Mouse (Mus musculus): ENCODE measurements around the gene Tmem120b. TPM values are rescaled to one million over a fixed set of nuclear protein-coding genes. Genes with fewer than 3 reads are reported as not detected.
"Not testable (repeated sequence)": the region's sequence is repeated elsewhere in the genome, so short reads cannot be mapped to it uniquely, and the experiment has no call there.

The Tmem120b gene
- total RNA-seq, 2 experiments from 2014 or later = 16.3 to 16.9 TPM

DNA sequence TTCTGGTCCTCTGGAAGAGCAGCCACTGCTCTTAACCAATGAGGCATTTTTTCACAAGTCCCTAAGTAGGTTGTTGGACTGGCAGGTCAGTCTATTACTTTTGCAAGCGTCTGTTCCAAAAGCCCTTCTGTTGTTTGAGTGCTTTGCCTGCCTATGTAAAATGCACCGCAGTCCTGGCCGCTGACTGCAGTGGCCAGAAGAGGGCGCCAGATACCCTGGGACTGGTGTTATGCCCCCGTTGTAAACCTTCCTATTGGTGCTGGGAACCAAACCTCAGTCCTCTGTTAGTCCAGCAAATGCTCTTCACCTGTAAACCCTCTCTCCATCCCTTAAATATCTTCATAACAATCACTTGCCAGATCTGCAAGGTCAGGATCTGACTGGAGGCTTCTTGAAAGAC, 16.5 kb upstream of the Tmem120b start:
- no peak for DNase-seq

DNA sequence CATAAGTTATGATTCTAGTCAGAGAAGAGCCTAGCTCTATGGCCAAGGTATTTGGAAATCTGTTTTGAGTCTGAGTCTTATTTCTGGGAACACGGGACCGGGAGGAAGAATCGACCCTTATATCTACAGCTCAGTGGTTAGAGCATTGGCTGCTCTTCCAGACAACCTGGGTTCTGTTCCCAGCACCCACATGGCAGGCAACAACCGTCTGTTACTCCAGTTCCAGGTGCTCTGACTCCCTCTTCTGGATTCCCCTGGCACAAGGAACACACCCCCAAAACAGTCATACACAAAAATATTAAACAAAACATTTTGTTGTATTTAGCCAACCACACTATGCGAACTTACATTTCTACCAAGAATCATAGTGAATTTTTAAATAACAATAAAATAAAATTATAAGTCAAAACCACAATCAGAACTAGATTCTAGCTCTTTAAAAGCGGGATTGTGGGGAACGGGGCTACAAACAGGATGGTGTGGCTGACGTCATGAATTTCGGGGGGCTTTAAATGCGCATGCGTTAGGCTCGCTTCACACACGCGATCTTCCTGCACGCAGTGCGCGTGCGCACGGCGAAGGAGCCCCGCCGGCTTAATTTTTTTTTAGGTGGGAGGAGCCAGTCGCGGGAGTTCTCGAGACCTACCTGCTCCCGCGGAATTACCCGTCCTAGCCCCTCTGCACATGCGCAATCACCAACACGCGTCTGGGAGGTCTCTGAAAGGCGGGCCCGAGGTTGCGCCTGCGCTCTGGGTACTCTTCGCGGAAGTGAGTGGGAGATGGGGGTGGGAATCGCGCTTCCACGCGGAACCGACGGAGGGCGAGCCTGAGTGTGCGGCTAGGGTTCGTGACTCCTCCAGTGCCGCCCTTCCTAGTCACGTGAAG, 10.6 kb upstream of the Tmem120b start:
- DNase-seq = peak; percentile 98

DNA sequence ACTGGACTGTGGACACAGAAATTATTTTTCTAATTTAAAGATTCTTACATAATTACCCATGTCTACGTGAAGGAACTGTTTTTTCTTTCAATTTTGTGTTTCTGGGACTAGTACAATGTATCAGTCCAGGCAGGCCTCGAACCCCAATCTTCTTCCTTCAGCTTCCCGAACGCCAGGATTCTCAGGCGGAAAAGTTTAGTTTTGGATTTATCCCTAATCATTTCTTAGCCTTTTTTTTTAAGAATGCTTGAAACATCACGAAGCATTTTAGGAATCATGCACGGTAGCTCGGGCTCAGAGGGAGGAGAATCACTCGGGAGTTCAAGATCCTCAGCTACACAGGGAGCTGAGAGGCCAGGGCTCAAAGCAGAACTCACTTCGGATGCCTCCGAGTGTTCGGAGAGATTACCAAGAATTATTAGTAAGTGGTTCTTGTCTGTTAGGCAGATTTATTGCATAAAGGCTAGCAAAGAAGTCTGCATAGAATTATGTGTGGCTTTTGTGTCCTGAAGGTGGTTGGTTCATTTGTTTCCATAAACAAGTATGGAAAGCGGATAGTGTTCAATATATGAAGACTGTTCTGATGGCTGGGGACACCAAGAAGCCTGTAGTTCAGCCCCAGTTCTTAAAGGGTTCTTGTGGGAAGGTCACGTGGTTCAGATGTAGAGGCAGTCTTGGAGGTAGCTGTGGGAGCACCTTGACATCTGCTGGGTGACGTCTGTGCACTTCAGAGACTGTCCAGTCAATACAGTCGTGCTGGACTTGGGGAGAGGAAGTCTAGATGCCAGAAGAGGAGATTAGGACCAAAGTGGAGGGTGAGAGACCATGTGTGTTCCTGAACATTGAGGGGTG, 9.7 kb upstream of the Tmem120b start:
- DNase-seq = no peak

DNA sequence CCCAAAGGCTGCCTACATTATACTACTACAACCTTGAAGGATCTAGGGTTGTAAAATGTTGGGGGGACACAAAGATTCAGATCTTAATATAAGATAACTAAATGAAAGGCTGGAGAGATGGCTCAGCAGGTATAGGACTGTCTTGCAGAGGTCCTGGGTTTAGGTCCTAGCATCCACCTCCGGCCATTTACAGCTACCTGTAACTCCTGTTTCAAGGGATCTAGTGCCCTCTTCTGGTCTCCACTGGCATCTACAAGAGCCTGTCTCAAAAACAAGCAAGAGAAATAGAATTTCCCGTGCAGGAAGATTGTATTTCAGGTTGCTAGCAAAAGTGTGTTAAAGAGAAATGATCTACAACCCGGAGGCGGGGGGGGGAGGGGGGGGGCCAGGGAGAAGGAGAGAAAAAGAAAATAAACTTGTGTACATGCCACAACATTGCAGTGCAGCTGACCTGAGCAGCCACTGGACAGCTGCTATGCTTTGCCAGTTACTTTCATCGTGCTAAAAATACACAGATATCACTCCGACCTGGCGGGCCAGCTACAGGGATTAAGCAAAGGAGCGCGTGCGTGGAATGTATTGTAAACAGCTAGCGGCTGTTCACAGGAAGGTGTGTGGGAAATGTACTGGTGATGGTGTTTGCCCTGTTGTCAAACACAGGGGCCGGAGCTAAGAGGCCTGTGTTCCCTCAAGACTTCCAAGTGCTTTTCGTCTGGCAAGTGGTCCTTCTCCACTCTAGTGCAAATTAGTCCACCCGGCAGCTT, 8.3 kb upstream of the Tmem120b start:
- DNase-seq = peak; percentile 35

DNA sequence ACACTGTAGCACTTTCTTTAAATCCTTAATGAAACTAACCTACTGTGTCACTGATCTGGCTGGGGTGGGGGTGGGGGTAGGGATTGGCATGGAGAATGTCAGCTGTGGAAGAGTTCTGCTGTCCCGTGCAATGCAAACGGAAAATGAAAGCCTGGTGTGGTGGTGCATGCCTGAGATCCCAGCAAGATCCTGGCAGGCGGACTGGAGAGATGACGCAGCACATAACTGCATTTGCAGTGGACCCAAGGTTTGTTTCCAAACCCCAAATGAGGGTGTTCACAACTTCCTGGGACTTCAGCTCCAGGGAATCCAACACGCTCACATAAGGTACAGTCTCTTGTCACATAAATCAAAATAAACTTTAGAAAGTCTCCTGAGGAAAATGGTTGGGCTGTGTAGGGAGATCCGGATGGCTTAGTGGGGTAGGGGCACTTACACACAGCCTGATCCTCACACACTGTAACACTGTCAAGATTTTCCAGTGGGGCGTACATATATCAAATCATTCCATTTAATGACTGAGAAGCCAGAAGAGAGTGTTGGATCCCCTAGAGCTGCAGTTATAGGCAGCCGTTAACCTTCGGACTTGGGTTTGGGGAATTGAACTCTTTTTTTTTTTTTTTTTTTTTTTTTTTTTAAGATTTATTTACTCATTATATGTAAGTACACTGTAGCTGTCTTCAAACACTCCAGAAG, 7.4 kb upstream of the Tmem120b start:
- DNase-seq = no peak

DNA sequence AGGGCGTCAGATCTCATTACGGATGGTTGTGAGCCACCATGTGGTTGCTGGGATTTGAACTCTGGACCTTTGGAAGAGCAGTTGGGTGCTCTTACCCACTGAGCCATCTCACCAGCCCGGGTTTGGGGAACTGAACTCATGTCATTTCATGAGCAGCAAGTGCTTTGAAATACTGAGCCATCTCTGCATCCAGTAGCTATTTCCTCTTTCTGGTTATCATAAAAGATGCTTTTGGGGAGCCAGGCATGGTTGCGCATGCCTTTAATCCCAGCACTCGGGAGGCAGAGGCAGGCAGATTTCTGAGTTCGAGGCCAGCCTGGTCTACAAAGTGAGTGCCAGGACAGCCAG, 6.8 kb upstream of the Tmem120b start:
- not testable (repeated sequence) for DNase-seq

DNA sequence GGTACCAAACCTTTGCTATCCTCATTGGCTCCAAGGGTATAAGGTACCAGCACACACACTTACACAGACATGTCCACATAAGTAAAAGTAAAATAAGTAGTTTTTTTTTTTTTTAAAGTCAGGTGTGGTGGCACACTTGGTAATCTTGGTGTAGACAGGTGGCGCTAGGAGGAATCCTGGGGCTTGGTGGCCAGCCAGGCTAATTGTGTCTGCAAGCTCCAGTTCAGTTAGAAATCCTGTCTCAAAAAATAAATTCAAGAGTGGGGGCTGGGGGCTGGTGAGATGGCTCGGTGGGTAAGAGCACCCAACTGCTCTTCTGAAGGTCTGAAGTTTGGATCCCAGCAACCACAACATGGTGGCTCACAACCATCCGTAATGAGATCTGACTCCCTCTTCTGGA, 5.1 kb upstream of the Tmem120b start:
- no peak for DNase-seq

DNA sequence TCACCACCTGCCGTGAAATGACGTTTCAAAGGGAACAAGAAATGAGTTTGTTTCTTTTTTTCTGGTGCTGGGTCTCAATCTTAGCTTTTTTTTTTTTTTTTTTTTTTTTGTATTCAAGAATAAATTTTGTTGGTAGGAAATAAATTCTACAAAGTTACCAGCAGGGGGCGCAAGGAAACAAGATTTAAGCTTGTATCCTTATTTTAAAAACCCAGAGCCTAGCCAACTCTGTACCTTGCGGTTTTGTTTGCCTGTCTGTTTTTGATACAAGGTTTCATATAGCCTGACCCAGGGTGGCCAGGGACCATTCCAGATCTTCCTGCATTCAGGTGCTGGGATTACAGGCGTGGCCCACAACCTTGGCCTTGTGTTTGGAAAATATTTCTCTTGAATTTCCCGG, 4.0 kb upstream of the Tmem120b start:
- DNase-seq = peak; percentile 63

DNA sequence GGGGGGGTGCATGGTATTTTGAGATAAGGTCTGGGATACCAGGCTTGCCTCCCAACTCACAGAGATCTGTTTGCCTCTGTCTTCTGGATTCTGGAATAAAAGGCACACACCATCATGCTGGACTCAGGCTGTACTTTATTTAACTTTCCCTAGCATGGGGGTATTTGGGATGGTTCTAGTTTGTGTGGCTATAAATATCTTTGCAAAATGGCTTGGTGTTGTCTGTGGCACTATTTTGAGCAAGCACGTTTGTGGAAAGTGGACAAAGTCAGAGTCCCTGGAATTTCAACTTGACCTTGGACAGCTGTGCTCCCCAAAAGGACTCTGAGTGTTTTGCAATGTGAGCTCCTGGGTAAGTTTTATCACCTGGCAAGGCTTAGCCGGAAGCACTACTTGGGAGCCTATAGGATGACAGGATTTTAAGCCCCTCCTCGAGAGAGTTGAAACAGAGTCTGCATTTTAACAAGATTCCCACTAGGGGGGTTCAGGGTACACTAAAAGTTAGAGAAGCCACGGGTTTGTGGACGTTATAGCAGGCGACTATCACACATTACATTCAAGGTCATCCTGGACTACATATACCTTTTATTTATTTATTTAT, 720 bp upstream of the Tmem120b start:
- no peak for DNase-seq

DNA sequence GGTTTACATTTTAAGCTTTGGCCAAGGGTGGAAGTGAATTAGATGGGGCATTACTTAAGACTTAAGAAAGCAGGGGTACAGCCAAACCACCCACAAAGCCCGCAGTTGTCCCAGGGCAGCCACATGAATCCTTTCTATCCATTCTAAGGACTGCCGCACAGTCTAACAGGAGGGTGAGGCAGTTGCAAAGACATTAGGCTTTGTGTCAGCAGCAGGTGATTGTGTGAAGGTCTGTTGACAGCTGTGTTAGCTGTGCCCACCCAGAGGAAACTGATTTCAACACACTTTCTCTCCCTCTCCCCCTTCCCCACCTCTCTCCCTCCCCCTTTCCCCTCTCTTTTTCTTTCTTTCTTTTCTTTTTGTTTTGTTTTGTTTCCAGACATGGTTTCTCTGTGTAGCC, 499 bp downstream of the Tmem120b start:
- DNase-seq = no peak

DNA sequence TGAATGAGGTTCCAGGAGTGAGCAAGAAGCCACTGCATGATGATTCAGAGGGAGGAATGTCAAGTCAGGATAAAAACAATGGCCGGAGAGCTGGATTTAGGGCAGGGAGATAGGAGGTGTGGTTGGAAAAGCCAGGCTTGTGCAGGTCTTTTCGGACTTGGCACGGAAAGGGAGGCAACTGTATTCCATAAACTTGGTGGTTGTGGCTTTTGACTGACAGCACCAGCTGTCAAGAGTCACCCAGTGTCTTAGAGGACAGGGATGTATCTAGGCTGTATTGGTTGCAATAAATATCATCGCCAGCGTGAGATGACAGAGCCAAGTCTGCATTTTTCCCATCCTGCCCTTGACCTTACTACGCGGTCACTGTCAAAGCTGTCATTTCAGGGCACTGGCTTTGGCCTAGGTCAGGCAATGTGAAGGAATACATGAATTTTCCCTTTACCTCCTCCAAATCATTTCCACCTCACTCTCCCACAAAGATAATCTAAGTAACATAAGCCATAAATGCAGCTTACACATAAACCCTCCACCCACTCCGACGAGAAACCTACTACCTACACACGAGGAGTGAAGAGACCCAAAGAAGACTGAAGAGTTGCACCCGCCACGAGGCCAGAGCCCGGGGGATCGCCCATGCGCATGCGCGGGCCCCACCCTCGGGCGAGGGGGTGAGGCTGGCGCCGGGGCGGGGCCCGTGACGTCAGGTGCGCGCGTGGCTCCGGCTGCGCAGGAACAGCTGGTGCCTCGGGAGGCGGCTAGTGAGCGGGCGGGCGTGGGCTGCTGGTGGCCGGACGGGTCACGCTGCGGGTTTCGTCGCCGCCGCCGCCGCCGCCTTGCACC, 7.6 kb downstream of the Tmem120b start:
- peak; percentile 98 for DNase-seq

DNA sequence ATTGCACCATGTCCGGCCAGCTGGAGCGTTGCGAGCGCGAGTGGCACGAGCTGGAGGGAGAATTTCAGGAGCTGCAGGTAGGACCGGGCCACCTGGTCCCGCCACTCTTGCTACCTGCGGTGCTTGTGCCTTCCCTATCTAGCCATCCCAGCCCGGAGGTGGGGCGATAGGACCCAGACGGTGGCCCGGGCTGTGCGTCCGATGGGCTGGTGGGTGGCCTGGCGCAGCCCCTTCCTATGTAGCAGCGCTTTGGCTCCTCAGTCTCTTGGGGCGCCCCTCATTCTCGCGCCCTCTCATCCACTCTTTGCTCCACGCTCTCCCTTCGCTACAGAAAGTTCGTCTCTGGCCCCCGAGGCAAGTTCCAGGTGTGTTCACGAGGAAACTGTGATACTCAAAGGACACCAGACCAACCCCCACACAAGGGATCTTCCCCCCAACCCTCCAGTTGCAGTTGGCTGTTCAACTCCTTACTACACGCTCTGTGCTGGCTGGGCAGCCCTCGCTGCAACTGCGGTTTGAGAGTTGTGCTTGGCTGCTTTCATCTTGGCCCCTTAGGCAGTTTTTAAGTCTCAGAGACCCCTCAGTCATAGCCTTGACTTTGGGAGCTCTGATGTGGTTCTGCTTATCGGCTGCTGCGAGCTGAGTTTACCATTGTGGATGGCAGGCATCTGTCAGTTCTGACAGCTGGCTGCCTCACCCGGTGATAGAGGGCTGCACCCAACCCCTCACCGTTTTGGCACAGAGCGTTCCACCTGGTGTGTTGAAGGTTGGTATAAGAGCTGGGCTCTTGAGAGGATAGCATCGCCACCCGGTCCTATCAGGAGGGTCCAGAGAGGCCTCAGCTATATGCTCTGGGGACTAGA, 8.4 kb downstream of the Tmem120b start:
- DNase-seq = peak; percentile 17

DNA sequence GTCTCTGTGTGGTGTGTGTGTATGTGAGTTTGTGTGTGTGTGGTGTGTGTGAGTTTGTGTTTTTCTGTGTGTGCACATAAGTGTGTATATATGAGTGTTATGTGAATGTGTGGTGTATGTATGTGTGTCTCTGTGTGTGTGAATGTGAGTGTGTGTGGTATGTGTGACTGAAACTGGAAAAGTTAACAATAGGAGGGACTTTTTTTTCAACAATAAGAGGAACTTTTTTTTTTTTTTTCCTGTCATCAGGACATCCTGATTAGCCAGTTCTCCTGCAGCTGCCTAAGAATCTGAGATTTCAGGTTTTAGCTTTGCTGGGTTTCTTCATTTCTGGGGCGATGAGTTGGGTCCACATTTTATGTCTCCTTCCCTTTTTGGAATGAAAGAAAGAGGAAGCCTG, 11.4 kb downstream of the Tmem120b start:
- DNase-seq = no peak

DNA sequence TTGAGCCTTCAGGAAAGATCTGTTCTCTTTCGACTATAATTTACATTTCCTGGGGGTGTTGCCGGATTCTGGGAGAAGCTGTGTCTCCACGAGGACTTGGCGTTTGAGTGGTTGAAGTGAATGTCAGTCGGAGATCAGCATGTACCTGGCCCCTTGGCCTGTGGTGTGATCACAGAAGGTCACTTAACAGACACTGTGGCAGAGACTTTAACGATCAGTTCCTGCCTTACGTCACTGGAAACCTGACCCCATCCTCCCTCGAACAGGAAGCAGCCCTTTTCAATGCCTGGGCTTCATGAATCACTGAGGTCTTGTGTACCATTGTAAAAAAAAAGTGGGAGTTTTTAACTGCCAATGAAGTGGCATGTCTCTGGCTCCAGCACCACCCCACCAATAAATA, 11.8 kb downstream of the Tmem120b start:
- DNase-seq = no peak

DNA sequence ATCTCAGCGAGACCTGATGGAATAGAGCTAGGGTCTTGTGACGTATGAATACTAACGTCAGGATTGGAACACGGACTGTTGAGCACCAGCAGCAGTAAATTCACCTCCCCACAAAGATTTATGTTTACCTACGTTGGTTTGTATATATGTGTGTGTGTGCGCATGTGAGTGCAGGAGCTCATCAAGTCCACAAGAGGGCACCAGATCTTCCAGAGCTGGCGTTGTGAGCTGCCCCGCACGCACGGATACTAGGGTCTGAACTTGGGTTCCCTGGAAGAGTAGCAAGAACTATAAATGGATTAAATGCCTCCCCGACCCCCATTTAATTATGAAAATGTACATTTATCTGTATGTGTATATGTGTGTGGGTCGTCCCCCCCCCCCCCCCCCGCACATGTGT, 12.3 kb downstream of the Tmem120b start:
- DNase-seq = no peak

DNA sequence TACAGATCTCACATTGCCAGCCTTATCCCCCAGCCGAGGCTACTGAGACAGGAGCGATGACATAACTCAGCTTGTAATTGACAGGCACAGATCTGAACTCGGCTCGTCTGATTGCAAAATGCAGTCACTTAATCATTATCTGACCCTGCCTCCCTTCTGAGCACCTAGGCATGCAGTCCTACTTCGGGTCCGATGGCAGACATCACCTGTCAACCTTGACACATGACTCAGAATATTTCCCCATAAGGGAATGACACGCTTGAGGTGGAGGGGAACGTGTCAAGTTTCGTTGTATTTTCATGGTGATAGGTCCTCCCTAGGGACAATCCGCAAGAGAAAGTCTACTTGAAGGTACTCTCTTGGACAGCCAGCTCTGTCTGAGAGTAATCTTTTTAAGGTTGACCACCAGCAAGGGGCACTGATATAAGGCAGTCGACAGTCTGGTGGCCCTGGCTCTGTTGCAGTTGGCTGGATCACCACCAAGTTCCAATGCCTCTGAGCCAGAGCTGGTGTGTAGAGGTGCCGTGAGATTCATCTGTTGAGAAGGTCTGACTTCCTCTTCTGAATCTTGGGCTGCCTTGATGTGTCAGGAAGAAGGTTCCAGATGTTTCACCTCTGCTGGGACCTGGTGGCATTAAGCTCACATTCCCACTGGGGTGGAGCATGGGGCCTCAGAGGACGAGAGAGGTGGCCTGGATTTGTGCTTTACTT, 15.3 kb downstream of the Tmem120b start:
- no peak for DNase-seq

DNA sequence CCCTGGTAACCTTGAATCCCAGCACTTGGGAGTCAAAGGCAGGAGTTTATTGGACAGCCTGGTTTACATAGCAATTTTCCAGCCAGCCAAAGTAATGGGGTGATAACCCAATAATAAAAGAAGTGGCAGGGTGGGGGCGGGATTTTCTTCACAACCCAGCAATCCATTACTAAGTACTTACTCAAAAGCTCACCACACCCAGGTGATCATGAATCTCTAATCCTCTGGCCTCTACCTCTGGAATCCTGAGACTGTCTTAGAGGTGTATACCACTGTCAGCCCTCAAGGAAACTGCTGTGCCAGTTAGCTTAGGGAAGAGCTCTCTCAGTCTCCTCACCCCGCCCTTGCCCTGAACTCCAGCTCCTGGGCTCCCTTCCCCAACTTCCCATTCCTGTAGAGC, 18.3 kb downstream of the Tmem120b start:
- DNase-seq = no peak

DNA sequence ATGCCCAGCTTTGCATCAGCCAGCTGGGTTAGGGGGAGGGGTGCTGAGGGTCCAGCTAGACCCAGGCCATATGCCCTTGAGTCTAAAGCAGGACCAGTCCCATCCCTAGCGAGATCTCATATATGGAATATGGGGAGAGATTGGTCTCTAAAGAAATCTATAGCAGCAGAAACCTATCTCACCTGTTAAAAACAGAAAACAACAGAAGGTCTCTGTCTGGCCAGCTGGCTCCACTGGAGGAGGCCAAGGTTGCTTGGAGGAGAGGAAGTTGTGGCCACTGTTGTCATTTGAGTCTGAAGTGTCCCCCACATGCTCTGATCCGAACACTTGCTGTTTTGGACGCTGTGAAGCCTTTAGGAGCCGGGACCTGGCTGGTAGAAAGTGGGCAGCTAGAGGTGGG, 20.6 kb downstream of the Tmem120b start:
- DNase-seq = no peak

Measured in gastrocnemius, postnatal 10 days (tissue).